Mouse (Mus musculus) embryo, embryonic 11 days (tissue): ENCODE results near the gene Rftn1.

Source experiments
- DNase-seq: peaks from one replicate; pipeline ENCODE4 v3.0.0-alpha.2; 2015

Rftn1 gene

GRCm38 (mm10) chr17:50201828-50202445 is 11.5 kb upstream of the Rftn1 start:
- DNase-seq = no peak

DNA sequence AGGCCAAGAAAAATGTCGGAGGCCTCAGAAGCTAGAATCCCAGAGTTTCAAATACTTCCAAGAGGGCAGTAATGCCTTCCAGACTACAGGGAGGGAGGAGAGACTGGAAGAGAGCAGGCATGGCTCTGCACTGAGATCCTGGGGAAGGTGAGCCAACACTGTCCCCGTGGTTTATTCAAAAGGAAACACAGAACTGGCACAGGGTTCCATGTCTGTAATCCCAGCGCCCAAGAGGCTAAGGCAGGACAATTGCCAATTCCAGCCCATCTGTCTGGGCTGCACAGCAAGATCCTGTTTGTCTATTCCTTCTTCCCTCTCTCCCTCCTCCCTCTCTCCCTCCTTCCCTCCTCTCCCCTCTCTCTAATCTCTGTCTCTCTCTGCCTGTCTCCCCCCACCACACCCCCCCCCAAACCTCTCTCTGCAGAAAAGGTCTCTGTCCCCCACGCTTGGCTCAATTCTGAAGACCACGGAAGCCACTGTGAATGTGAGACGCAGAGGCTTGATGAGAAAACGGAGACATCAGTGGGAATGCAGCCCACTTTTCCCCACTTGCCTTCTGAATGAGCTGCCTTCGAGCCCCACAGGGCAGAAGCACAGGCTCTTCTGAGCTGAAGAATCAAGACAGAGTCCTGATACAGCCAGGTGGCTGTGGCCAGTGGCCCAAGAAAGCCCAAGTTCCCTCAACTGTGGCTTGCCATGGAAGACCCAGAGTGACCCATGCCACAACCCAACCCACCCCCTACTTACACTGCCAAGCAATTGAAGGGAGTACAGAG is 8.8 kb upstream of the Rftn1 start:
- no peak for DNase-seq

- DNase-seq = no peak
These were observed 7.1 kb upstream of the Rftn1 start for GRCm38 (mm10) chr17:50197572-50197971.

GRCm38 (mm10) chr17:50196005-50196672 is 5.7 kb upstream of the Rftn1 start:
- DNase-seq = peak; percentile 27

GRCm38 (mm10) chr17:50195399-50195798 is 4.9 kb upstream of the Rftn1 start:
- no peak for DNase-seq

DNA sequence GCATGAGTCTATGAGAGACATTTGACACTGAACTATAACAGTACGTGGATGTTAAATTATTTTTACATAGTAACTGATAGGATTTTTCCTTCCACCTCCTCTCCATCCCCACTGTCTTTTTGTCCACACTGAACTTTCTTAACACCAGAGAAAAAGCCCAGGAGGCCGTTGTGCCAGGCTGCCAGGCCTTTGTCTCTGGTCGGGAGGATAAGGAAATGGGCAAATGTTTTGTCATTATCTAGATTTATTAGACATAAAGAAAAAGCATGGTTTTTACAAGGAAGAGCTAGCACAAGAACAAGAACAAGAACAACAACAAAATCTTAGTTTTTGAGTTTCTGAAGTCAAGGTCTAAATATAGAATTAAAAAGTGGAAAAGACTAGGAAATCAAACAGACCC is 4.1 kb upstream of the Rftn1 start:
- no peak for DNase-seq

DNA sequence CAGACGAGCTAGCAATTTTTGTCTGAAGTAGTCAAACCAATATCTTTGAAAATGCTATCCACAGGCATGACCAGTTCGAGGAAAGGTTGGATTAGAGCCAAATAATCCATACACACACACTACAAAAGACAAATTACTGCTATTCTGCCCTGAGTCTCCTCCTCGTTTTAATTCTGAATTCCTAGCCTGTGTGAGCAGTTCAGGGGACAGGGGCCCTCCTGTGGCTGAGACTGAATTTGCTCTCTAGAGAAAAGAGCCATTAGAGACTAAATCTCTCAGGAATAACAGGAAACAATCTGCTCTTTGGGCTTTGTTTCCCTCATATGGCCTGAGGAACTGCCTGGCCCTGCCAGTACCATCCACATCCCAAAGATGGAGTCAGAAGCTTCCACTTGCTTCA is 3.2 kb upstream of the Rftn1 start:
- peak; percentile 29 for DNase-seq

DNA sequence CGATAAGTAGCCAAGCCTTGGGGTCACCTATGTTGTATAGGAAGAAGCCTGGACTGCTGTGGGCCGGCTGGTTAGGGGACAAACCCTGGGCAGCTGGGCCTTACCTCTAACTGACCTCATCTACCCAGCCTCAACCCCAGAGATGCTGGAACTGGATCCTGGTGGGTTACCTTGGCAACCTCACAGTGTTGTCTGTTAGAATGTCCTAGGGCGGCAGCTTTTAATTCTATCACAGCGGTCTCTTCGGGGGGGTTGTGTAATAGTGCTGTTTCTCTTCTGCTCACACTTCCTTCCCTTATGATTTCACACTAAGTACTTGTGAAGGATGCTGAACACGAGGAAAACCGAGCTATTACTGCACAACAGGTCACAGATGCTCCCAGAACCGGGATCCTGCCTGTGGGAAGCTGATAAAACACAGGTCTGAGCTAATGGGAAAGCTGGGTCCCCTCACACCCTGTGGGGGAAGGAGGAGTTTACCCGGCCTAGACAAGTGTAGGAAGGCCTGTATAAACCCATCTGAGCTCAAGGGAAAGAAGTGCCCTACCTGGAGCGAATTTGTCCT is 2.0 kb upstream of the Rftn1 start:
- DNase-seq = peak; percentile 34

DNA sequence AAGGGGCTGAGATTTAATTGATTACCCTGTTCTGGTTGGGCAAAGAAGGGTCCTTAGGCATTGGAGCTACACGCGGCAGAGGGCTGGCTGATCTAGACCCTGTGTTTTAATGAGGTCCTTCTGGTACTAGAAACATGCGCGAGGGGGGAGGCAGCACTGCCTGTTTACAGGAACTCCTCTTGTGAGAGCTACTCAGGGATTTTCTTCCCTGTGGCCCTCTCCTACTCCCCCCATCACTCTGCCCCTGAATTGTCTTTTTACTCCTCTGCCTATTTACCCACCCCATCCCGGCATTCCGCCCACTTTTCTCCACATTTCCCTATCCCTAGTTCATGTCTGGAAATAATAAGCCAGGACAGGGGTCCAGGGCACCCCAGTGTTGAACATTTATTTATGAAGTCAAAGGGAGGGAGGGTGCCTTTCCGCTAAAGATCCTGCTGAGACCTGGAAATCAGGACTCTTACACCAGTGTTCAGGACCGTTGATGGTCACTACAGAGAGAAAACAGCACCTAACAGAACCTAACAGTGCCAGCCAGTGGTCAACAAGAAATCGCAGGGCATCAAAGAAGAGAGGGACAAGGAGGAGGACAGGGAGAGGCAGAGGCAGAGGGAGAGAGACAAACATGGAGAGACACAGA is 964 bp upstream of the Rftn1 start:
- peak; percentile 12 for DNase-seq

GRCm38 (mm10) chr17:50189381-50190012 is 977 bp downstream of the Rftn1 start:
- peak; percentile 78 for DNase-seq

DNA sequence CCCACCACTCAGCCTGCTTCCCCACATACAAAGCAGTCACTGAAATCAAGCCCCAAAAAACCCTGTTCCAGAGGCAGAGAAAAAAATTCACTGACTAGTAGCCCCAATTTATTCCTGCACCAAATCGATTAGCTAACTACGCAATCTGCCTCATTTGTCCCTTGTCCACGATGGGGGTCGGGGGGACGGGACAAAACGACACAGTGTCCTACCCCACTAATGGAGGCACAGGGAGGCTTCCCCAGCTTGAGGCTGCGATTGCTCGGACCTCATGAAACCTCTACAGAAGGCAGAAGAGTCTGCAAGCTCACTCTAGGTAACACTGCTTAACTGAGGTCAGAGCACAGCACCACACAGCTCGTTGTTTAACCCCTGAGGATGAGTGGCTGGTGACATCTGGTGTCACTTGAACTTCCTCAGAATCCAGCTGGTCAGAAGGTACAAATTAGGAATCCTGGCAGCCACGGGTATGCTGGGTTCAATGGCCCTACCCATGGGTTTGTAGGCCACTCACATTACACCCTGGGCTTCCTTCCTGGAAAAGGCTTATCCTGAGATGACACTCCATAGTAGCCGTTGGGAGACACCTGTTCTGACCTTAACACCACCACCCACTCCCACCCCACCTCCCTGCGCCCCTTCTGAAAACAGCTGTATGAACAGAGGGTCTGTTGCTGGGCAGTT is 1.7 kb downstream of the Rftn1 start:
- DNase-seq = no peak

DNA sequence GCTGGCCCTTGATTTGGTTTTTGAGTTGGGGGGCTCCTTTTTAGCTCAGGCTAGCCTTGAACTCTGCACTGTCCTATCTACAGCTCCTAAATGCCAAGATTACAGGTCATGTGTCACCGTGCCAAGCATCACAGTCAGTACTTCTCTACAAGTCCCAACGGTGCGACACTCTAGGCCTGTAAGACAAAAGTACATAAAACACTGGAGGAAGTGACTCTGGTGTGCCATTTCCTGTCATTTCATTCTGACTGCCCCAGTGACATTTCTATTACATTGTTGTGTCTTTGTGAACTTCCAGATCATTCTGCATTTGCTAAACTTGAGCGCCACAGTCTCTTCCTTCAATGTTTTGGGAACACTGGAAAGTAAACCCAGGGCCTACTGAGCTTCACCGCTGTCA is 4.9 kb downstream of the Rftn1 start:
- no peak for DNase-seq

- DNase-seq = no peak
These were observed 5.4 kb downstream of the Rftn1 start for GRCm38 (mm10) chr17:50185083-50185482.

DNA sequence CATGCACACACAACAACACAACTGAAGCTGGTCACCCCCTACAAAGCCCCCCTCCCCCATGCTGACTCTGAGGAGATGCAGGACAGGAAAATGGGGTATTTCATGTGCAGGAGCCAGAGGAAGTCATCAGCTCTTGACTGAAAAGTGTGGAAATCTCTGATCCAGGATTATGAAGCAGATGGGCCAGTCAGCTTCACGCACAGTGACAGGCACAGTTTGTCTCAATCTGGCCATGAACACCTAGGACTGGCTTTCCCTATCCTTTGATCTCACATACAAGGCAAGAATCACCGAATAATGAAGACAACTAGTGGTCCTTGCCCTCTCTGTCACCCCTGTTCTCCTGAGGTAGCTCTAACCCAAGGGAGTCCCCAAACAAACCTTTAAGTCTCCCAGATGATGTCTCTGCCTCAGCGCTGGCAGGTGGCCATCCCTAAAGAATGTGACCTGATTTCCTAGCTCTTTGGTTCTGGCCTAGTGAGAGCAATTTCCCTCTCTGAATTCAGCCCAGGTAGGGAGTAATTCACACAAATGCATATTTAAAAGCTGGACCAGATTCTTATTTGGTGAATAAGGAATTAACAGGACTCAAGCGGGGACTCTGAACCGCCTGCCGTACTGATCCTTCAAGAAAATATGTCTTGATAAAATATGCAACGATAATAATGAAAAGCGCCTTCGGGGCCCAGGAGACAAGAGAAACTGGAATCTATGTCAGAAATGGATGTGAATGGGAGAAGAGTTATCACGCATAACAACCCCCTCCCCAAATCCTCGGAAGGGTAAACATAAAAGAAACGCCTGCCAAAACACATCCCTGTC is 6.0 kb downstream of the Rftn1 start:
- DNase-seq = no peak

DNA sequence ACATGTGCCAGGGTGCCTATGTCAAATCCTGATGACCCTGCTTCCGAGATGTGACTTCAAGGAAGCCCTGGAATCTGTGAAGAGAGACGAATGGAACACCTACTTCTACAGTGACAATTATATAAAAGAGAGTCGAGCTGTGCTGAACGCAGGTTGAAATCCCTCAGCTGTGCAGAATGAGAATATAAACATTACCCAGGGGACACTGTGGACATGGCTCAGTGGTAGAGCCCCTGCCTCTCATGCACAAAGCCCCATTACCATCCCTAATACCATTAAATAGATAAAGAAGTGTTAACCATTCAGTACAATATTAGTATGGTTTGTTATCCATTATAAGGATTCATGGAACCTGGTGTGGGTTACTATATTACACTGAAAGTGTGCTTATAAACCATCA is 7.2 kb downstream of the Rftn1 start:
- DNase-seq = no peak

DNA sequence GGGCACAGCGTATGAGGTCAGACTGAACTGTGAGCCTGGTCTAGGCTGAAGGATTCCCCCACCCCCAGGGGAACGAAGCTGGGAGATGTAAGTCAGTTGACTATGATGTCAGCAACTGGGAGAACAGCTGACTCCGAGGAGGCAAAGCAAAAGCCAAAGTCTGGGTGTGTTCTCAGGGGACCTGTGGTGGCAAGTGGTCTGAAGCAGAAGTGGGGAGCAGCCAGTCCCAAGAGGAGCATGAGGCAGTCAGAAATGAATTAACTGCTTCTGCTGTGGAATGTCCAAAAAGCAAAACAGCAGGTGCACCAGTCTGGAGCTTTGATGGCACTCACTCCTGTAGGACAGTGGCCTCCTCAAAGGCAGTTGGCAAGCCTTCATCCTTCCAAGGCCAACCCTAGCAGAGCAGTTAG is 7.9 kb downstream of the Rftn1 start:
- DNase-seq = no peak

DNA sequence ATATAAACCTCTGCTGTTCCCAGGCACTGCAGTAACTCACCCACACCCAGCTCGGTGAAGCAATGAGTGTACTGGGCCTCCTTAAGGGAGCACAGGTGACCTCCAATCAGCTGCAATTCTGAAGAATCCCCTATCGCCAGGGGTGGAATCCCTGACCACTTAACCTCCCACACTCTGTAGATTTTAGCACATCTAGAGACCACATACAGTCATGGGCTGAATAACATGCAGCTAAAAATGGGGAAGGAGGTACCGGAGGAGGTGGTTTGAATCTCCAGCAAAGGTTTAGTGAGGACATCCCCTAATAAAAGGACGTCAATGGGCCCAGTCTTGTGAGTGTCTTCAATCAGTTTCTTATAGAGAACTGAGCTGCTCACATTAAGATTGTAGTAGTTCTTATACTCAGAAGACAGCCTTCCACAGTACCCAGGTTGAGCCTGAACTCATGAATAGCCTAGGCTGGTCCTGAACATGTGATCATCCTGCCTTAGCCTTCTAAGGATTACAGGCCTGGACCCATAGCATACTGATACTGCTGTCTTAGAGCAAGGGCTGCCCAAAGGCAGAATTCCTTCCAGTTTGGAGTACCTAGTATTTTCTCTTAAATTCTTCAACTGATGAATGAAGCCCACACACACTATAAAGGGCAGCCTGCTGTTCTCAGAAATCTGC is 9.4 kb downstream of the Rftn1 start:
- no peak for DNase-seq

DNA sequence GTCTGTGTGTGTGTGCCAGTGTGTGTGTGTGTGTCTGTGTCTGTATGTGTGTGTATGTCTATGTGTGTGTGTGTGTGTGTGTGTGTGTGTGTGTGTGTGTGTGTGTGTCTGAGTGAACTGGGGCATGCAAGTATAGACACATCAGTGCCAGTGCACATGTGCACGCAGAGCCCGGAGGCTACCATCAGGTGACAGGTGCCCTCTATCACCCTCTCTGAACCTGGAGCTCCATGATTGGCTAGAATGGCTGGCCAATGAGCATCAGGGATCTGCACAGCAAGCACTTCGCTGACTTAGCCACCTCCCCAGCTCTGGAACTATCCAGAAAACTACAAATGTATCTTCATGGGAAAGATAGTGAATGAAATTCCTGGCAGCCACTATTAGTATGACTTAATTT is 16.7 kb downstream of the Rftn1 start:
- DNase-seq = no peak

DNA sequence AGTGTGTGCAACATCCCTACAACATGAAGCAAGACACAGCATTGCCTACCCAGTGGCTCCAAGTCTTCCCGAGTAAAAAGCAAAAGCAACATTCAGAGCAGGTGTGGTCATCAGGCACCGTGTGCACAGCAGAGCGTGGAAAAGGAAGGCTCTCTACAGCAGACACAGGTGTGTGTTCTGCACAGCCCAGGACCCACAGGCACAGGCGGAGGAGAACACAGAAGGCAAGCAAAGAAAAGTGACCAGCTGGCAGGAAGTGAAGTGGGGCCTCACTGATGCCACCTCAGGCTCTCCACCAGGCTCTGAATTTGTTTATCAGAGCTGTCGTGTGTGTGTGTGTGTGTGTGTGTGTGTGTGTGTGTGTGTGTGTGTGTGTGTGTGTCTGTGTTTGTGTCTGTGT is 17.1 kb downstream of the Rftn1 start:
- DNase-seq = no peak

GRCm38 (mm10) chr17:50172795-50173194 is 17.7 kb downstream of the Rftn1 start:
- no peak for DNase-seq
